Mouse (Mus musculus): ENCODE results near the gene Cyct.

Gene Cyct

DNA sequence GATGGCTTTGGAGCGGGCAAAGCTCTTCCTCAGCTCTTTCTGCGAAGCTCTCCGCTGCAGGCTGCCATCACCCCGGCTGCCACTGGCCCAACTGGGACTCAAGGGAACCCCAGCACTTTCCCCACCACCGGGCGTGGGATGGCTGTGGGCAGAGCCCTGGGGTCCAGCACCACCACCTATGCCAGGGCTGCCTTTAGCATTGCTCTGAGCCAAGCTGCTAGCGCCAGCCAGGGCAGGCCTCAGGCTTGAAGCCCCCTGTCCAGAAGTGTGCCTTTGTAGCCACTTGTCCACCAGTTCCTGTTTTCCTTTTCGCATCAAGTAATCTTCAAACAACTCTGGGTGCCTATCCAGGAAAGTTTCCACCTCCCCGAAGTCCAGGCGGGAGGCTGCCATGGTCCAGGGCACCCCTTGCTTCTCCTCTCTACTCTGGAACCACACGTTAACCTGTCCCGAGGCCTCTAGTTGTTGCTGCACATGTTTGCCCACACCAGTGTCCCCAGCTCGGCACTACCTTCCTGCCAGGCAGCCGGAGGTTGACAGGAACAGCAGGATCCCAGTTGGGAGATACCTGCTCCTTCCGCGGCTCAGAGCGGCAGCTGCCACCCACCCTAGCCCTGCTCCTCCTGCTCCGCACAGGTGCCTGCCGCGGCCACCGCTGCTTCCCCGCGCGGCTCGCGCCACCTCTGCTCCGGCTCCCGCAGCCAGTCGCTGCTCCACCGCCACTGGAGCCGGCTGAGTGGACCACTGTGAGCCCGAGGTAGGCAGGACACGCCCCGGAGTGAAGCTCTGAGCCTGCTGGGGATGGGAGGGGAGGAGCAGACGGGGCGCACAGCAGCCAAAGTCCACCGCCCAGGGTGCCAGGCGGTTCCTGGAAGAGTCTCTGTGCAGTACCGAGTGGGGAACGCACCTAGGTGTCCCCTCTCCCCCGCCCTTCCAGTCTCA is 21.8 kb downstream of the Cyct start, which contains the start of gene Pde11a:
Gene Pde11a, minus strand, starts transcription at position 560 of the 942 bp plus-strand sequence.
- DNase-seq (ENCODE audit: extremely low read depth, insufficient read length, low spot score): no peak

DNA sequence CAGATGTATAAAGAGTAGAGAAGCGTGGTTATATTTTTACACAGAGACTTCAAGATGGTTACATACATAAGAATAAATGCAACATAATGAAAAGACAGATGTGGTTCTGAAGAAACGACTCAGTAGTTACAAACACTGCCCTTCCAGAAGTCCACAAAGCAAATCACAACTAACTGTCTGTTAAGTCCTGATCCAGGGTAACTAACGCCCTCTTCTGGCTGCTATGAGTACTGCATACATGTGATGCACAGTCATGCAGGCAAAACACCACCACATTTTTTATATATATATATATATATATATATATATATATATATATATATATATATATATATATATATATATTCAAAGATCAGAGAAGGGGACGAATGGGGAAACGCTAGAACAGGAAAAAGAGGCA is 25.7 kb downstream of the Cyct start:
- no peak for DNase-seq (ENCODE audit: extremely low read depth, insufficient read length, low spot score)

DNA sequence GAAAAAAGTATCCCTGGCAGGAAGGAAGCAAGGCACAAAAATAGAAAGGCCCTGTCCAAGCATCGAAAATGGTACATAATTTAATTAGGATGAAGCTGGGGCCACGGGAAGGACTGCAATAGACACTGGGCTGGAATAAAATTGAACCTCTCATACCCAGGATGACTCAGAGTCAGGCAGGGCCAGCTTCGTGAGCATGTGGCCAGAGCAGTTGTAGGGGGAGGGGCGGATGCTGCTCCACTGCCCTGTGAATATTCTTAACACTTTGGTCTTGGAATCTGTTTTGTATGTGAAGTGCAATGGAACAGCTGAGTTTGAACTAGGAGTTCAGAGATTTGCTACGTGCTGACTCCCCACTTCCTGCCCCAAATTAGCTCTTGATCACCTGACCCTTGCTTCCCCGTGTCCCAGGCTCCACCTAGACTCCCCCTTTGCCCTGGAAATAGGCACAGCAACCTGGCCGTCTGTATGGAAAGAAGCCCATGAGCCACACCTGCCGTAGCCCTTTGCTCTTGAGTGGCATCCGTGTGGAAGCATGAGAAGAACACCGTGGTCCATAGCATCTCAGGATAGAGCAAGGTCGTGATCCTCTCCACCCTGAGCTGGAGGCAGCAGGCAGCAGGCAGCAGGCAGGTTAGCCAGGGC is 28.0 kb downstream of the Cyct start:
- peak; percentile 10 for DNase-seq (ENCODE audit: extremely low read depth, insufficient read length, low spot score)

DNA sequence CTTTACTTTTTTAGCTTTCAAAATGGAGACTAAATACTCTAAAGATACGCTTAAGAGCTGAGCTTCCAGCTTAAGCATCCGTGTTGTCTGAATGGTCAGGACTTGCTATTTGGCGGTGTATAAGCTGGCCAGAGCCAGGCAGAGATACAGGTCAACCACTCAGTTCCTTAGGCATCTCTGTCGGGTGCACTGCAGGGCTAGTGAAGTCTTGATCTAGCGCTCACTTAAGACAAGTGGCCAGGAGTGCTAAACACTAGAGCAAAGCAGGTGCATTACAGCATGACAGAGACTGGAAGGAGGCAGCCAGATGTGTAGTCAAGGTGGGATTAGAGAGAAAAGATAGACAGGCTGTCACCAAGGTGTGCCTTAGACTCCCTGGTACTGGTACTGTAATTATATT is 30.2 kb downstream of the Cyct start:
- no peak for DNase-seq (ENCODE audit: extremely low read depth, insufficient read length, low spot score)

DNA sequence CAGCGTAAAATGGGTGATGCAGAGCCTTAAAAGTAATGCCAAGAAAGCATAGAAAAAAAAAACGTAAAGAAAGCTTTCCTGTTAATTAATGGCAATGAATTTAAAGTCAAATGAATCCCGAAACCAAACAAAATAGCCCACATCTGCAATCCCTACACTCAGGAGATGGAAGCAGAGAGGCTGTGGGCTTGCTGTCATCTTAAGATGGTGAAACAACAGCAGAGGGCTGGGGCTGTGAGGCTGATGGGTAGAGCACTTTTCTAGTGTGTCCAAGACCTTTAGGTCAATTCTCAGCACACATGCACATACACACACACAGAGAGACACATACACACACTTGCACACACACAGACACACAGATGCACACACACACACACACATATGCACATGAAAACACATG is 34.1 kb downstream of the Cyct start:
- DNase-seq (ENCODE audit: extremely low read depth, insufficient read length, low spot score): no peak

DNA sequence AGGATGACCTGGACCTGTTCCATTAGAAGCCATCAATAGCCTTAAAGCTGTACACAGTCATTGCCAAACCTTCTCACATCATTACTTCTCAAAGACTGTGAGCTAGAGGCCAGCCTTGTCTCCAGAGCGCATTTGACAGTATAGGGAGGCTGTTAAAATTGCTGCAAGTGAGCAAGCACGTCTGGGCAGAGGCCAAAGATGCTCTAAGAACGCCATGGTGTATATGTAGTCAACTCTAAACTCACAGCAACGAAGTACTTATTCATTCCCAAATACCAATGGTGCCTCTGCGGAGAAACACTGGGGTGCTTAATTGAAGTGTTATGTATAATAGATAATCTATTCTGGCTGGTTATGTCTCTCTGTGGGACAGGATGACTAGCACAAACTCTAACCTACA is 35.8 kb downstream of the Cyct start:
- no peak for DNase-seq (ENCODE audit: extremely low read depth, insufficient read length, low spot score)

DNA sequence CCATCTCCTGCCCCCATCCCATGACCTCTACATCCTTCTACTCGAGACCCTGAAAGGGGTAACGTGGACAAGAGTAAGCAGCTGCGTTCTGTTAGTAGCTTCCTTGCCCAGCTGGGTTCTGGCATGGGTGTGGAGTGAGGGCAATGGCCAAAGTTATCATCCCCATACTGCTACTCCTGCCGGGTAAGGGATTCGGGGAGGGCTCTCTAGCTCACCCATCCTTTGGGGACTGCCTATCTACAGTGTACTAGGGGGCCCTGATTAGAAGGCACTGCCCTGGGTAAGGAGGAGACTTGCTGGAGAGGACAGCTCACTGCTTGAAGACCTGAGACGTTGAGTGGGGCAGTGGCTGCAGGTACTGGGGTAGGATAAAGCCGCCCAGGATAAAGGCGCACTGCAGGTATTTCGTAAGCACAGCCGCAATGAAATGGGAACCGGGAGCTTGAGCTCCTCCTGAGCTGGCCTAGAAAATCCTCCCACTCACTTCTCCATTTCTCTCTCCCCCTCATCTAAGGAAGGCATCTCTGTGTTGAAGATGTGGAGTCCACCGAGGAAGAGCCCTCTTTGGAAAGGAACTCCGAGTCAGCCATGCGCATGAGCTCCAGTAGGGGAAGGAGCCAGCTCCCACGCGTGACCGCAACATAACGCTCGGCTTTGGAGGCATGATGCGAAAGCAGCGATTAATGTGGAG is 36.9 kb downstream of the Cyct start:
- no peak for DNase-seq (ENCODE audit: extremely low read depth, insufficient read length, low spot score)

DNA sequence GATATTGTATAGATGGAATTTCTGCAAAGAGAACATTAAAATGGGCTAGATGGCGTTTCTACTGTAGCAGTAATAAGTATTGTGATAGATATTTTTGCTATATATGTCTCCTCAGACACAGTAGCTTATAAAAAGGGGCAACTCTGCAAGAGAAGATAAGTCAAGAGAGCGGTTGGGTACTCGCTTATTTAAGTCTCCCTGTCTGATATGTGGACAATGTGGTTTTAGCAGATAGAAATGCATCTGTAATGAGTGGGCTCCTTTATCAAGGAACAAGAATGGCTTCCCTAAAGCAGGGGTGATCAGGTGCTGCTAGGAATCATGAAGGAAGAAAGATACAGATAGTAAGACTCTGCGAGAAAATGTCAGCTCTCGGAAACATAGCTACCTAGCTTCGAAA is 39.9 kb downstream of the Cyct start:
- DNase-seq (ENCODE audit: extremely low read depth, insufficient read length, low spot score): no peak

DNA sequence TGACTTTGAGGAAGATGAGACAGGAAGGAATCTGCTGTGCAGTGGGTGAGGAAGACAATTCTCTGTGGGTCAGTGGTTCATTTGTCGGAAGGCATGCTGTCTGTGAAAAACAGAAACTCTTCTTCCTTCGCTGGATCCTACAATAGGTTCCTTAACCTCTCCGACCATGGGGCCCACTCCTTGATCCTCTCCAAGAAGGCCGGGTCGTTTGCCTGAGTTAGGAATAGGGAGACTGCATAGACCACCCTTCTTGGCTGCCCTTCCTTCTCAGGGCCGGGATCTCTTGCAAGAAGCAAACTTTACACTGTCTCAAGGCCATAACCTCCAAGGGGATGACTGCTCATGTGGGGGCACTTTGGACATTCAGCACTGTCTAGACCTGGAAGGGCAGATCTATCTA is 41.0 kb downstream of the Cyct start:
- DNase-seq (ENCODE audit: extremely low read depth, insufficient read length, low spot score): no peak
